Mouse (Mus musculus): ENCODE data around the gene Vmn1r215.
"Not testable (repeated sequence)": the region's sequence is repeated elsewhere in the genome, so short reads cannot be mapped to it uniquely, and the experiment has no call there.

Vmn1r215 gene

GRCm38 (mm10) chr13:23067725-23068124 lies at the start of gene Vmn1r215:
TSS of gene Vmn1r215 (plus strand) at chr13:23068025.
- DNase-seq (ENCODE audit: low spot score) = no peak

DNA sequence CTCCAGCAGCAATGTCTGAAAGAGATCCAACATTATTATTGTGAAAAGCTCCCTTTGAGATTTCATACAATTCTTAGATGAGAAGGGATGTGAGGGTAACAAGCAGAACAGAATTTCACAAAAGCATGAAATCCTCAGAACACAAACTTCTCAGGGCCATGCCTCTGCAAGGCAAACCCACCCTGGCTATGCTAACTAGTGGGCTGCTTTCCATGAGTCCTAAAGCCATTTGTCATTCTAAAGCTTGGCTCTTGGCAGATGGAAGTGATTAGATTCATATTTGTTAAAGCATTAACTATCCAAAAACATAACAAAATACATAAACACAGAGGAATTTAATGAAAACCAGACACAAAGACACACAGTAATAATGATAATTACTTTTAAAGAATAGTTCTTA lies 49.7 kb upstream of the Vmn1r215 start:
- no peak for DNase-seq (ENCODE audit: low spot score)

DNA sequence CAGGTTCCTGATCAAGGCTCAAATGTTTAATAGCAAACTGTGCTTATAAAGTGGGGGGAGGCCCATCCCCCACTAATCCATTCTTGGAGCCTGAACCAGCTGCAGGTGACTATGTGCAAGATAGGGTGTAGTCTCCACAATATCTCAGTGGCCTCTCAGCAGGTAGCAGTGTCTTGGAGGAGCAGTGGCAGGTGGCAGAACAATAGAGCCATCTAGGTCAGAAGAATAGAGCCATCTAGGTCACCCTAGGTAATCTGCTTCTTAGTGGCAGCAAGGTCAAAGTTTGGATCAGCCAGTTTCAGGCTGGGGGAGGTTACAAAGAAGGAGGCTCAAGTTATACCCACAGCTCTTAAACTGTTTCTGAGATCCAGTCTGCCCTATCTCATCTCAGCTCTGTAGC lies 43.0 kb upstream of the Vmn1r215 start:
- no peak for DNase-seq (ENCODE audit: low spot score)

DNA sequence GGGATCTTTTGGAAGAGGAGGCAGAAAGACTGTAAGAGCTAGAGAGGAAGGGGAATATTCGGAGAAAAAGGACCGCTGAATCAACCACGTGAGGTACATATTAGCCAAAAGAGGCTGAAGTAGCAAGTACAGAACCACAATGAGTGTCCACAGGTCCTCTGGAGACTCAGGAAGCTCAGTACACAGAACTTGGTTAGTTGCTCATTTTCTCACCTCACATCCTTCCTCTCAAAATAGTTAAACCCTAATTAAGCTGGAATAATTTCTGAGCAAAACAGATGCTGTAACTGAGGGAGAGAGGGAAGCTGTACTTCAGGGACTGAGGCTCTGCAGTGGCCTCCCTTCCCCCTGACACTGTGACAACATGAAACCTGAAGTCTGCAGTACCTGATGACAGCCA lies 37.7 kb upstream of the Vmn1r215 start, which contains the start of gene Vmn1r214:
Vmn1r214 (plus strand) TSS at position 301 of the 400 bp plus-strand sequence.
- no peak for DNase-seq (ENCODE audit: low spot score)

DNA sequence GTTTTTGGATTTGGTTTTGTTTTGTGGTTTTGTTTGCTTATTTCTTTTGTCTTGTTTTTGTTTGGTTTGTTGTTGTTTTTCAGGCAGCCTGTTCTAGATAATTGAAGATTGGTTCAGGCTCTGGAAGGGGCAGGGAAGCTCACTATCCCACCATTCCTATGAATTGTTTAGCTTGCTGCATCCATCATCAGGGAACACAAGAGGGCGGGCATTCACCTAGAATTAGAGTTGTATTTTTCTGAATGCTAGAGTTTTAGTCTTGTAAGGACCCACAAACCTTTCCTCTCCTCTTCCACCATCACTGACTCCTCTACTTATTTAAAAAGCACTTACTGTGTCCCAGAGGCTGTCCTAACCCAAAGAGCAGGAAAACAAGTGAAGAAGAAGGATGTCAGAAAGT lies 10.0 kb upstream of the Vmn1r215 start:
- DNase-seq (ENCODE audit: low spot score) = no peak

- DNase-seq (ENCODE audit: low spot score) = no peak
Observed at GRCm38 (mm10) chr13:23069312-23069711, 1.5 kb downstream of the Vmn1r215 start.

GRCm38 (mm10) chr13:23094386-23094785 lies 26.6 kb downstream of the Vmn1r215 start:
- no peak for DNase-seq (ENCODE audit: low spot score)

GRCm38 (mm10) chr13:23118126-23118525 lies 50.3 kb downstream of the Vmn1r215 start, which contains the start of gene Vmn1r217:
TSS of gene Vmn1r217 (minus strand) at chr13:23118226.
- not testable (repeated sequence) for DNase-seq (ENCODE audit: low spot score)

GRCm38 (mm10) chr13:23120611-23121010 lies 52.8 kb downstream of the Vmn1r215 start:
- DNase-seq (ENCODE audit: low spot score) = no peak

Measured in testis, postnatal 10 days (tissue).